Mouse (Mus musculus): ENCODE measurements around the gene Nxph4.

- no peak for TF ChIP-seq CTCF (IDR thresholded peaks at IDR 0.05; ENCODE audit: borderline replicate concordance, insufficient read depth, low read length)
- TF ChIP-seq POLR2A (IDR thresholded peaks at IDR 0.05; ENCODE audit: low read depth, low read length): no peak
Measured at GRCm38 (mm10) chr10:127519903-127520713, 14.3 kb downstream of the Nxph4 start.
